In genomic region chr7:29294111-29294761, GRCm38 (mm10) we compare ENCODE assay signal across 10 mouse cellular contexts. TPM values are rescaled to one million over a fixed set of nuclear protein-coding genes. Genes with fewer than 3 reads are reported as not detected.
A peak's percentile ranks its signal among the peaks of the same experiment; 100 is the strongest.
DNase-seq lines count a peak whose midpoint lies in the region; ATAC-seq lines count a peak whose summit lies in the region.
"Had no signal": no experiment of that assay in that cellular context is flagged by ENCODE, and none has a peak within 500 bp of the region (broad histone marks: within the 10 kb centered on the region; RNA-seq: fewer than 3 reads in every experiment).

No protein-coding gene starts in this region.

- no peak overlapping the region for H3K4me3 ChIP-seq in heart, embryonic 12.5 days
- no peak overlapping the region for H3K4me3 ChIP-seq in midbrain, embryonic 10.5 days
- H3K4me3 ChIP-seq in midbrain, embryonic 11.5 days (ENCODE audit: low read depth, low read length), result no peak overlapping the region
- no peak overlapping the region for H3K4me3 ChIP-seq in brown adipose tissue, adult 24 weeks (ENCODE audit: insufficient read depth, low read depth, low read length)
- no peak overlapping the region for H3K4me3 ChIP-seq in hindbrain, embryonic 13.5 days

- H3K27ac ChIP-seq in heart, embryonic 12.5 days (ENCODE audit: poor library complexity, severe bottlenecking), result 0 out of 2 replicates have a peak overlapping the region, but pooled peaks have one; percentile 63
- H3K27ac ChIP-seq in midbrain, embryonic 10.5 days (replicated peaks), result peak overlapping the region; percentile 87
- no peak overlapping the region for H3K27ac ChIP-seq in midbrain, embryonic 11.5 days (ENCODE audit: low read depth, low read length)
- peak overlapping the region; percentile 57 for H3K27ac ChIP-seq in brown adipose tissue, adult 24 weeks (replicated peaks; ENCODE audit: low read depth, low read length)
- no peak overlapping the region for H3K27ac ChIP-seq in hindbrain, embryonic 13.5 days

- ATAC-seq in heart, embryonic 12.5 days (ENCODE audit: insufficient number of reproducible peaks, low FRiP score), result no peak
- no peak for ATAC-seq in midbrain, embryonic 11.5 days (ENCODE audit: low FRiP score)
- ATAC-seq in hindbrain, embryonic 13.5 days (ENCODE audit: low FRiP score), result no peak

- H3K27me3 ChIP-seq in heart, embryonic 12.5 days (replicated peaks), result peaks cover 40% of the 10 kb centered on the region
- peaks cover 19% of the 10 kb centered on the region for H3K27me3 ChIP-seq in midbrain, embryonic 10.5 days (ENCODE audit: low read depth, poor library complexity, severe bottlenecking)
- H3K27me3 ChIP-seq in midbrain, embryonic 11.5 days (ENCODE audit: control insufficient read depth, insufficient read depth, low read length), result no peaks in the 10 kb centered on the region; the same call in 1 of the 2 replicates
- peaks cover 12% of the 10 kb centered on the region; the same call in 1 of the 2 replicates for H3K27me3 ChIP-seq in hindbrain, embryonic 13.5 days

- H3K4me2 ChIP-seq in heart, embryonic 12.5 days, result no peak overlapping the region
- H3K4me2 ChIP-seq in midbrain, embryonic 11.5 days, result no peak overlapping the region
- no peak overlapping the region for H3K4me2 ChIP-seq in hindbrain, embryonic 13.5 days

- H3K4me1 ChIP-seq in heart, embryonic 12.5 days (replicated peaks), result peaks cover 36% of the 10 kb centered on the region
- H3K4me1 ChIP-seq in midbrain, embryonic 10.5 days, result peaks cover 54% of the 10 kb centered on the region
- peaks cover 29% of the 10 kb centered on the region for H3K4me1 ChIP-seq in midbrain, embryonic 11.5 days (ENCODE audit: control insufficient read depth, insufficient read depth, low read length)
- H3K4me1 ChIP-seq in brown adipose tissue, adult 24 weeks (ENCODE audit: control insufficient read depth, insufficient read depth, insufficient read length, low read length), result no peaks in the 10 kb centered on the region
- peaks cover 40% of the 10 kb centered on the region for H3K4me1 ChIP-seq in hindbrain, embryonic 13.5 days (replicated peaks)

- no peaks in the 10 kb centered on the region; the same call in 1 of the 2 replicates for H3K9me3 ChIP-seq in heart, embryonic 12.5 days (replicated peaks)
- no peaks in the 10 kb centered on the region for H3K9me3 ChIP-seq in midbrain, embryonic 10.5 days (replicated peaks)
- no peaks in the 10 kb centered on the region for H3K9me3 ChIP-seq in midbrain, embryonic 11.5 days (ENCODE audit: control insufficient read depth, low read length)
- no peaks in the 10 kb centered on the region for H3K9me3 ChIP-seq in hindbrain, embryonic 13.5 days

- H3K9ac ChIP-seq in heart, embryonic 12.5 days, result no peak overlapping the region
- H3K9ac ChIP-seq in midbrain, embryonic 11.5 days (ENCODE audit: low read length), result no peak overlapping the region
- H3K9ac ChIP-seq in hindbrain, embryonic 13.5 days, result peak overlapping the region; percentile 35; the same call in 1 of the 2 replicates

- WGBS in heart, embryonic 12.5 days, result 70% methylated on average over 13 of the region's 13 CpGs
- whole genome bisulfite sequencing in midbrain, embryonic 10.5 days, result 65% methylated on average over 13 of the region's 13 CpGs
- WGBS in midbrain, embryonic 11.5 days, result 76% methylated on average over 13 of the region's 13 CpGs
- WGBS in hindbrain, embryonic 13.5 days, result 49% methylated on average over 13 of the region's 13 CpGs

- intact Hi-C loops in heart, postnatal 10 days (cut with DNase I), result loop anchor here (10.0 kb wide), 1 partner anchor 309 kb away; the partner anchor contains the start of genes Eif3k and Map4k1

- no peaks in the 10 kb centered on the region for H3K36me3 ChIP-seq in heart, embryonic 12.5 days
- no peaks in the 10 kb centered on the region for H3K36me3 ChIP-seq in midbrain, embryonic 10.5 days
- no peaks in the 10 kb centered on the region for H3K36me3 ChIP-seq in midbrain, embryonic 11.5 days (ENCODE audit: control insufficient read depth, insufficient read depth, low read length)
- H3K36me3 ChIP-seq in hindbrain, embryonic 13.5 days, result no peaks in the 10 kb centered on the region

- no peak for DNase-seq in heart, postnatal 10 days
- no peak for DNase-seq in midbrain, embryonic 10.5 days (ENCODE audit: low spot score)
- DNase-seq in midbrain, embryonic 11.5 days (ENCODE audit: low spot score, missing footprints), result no peak
- no peak for DNase-seq in T-cell, adult 2 months (ENCODE audit: low spot score)
- no peak for DNase-seq in B cell, adult 2 months
- DNase-seq: adrenal gland, postnatal 25 days; lung, adult 2 months had no signal

RNA-seq across cellular contexts. Expression of gene Ppp1r14a, which starts 5.1 kb away (rescaled TPM):
- polyA plus RNA-seq in heart, embryonic 12.5 days (2016; fragmentation: Nextera tagmentation; extraction: Ambion mirVana), result 13.2 and 13.9 TPM in 2 replicates
- total RNA-seq in heart, postnatal 10 days (2021), result 10 to 100 TPM; 21.2 to 27.8 TPM
- 21.9 and 22.2 TPM in 2 replicates for polyA plus RNA-seq in midbrain, embryonic 10.5 days (2016; fragmentation: Nextera tagmentation; extraction: Ambion mirVana)
- 21.6 and 21.8 TPM in 2 replicates for polyA plus RNA-seq in midbrain, embryonic 11.5 days (2014; fragmentation: Nextera tagmentation; extraction: Ambion mirVana)
- 4.6 and 7.2 TPM in 2 replicates for polyA plus RNA-seq in brown adipose tissue, adult 24 weeks (2012; ENCODE audit: insufficient read depth, insufficient read length, missing spikeins)
- polyA plus RNA-seq in hindbrain, embryonic 13.5 days (2015; fragmentation: Nextera tagmentation; extraction: Ambion mirVana), result 8.6 and 13.1 TPM in 2 replicates

RNA-seq across cellular contexts. Expression of gene Dpf1, which starts 9.5 kb away (rescaled TPM):
- polyA plus RNA-seq in heart, embryonic 12.5 days (2016; fragmentation: Nextera tagmentation; extraction: Ambion mirVana), result 2.2 TPM in 2 replicates
- total RNA-seq in heart, postnatal 10 days (2021), result 1 to 10 TPM in 1 of 2 experiments, under 1 TPM in 1; 0.45 to 2.1 TPM
- polyA plus RNA-seq in midbrain, embryonic 10.5 days (2016; fragmentation: Nextera tagmentation; extraction: Ambion mirVana), result 38.8 and 55.4 TPM in 2 replicates
- polyA plus RNA-seq in midbrain, embryonic 11.5 days (2014; fragmentation: Nextera tagmentation; extraction: Ambion mirVana), result 59.9 and 62.9 TPM in 2 replicates
- polyA plus RNA-seq in brown adipose tissue, adult 24 weeks (2012; ENCODE audit: insufficient read depth, insufficient read length, missing spikeins), result not detected in 2 replicates
- 187 and 197 TPM in 2 replicates for polyA plus RNA-seq in hindbrain, embryonic 13.5 days (2015; fragmentation: Nextera tagmentation; extraction: Ambion mirVana)

RNA-seq across cellular contexts. Expression of gene Spint2, which starts 12.5 kb away (rescaled TPM):
- polyA plus RNA-seq in heart, embryonic 12.5 days (2016; fragmentation: Nextera tagmentation; extraction: Ambion mirVana), result 87.7 and 90.4 TPM in 2 replicates
- total RNA-seq in heart, postnatal 10 days (2021), result 10 to 100 TPM; 53.3 to 62.7 TPM
- 20.5 and 20.8 TPM in 2 replicates for polyA plus RNA-seq in midbrain, embryonic 10.5 days (2016; fragmentation: Nextera tagmentation; extraction: Ambion mirVana)
- 16.5 and 18.3 TPM in 2 replicates for polyA plus RNA-seq in midbrain, embryonic 11.5 days (2014; fragmentation: Nextera tagmentation; extraction: Ambion mirVana)
- 3.9 and 5.6 TPM in 2 replicates for polyA plus RNA-seq in brown adipose tissue, adult 24 weeks (2012; ENCODE audit: insufficient read depth, insufficient read length, missing spikeins)
- 42.4 and 44.0 TPM in 2 replicates for polyA plus RNA-seq in hindbrain, embryonic 13.5 days (2015; fragmentation: Nextera tagmentation; extraction: Ambion mirVana)

RNA-seq across cellular contexts. Expression of gene 2200002D01Rik, which starts 46.0 kb away (rescaled TPM):
- 9.2 and 11.7 TPM in 2 replicates for polyA plus RNA-seq in heart, embryonic 12.5 days (2016; fragmentation: Nextera tagmentation; extraction: Ambion mirVana)
- 1 to 10 TPM; 2.6 to 3.5 TPM for total RNA-seq in heart, postnatal 10 days (2021)
- polyA plus RNA-seq in midbrain, embryonic 10.5 days (2016; fragmentation: Nextera tagmentation; extraction: Ambion mirVana), result 4.2 and 4.7 TPM in 2 replicates
- polyA plus RNA-seq in midbrain, embryonic 11.5 days (2014; fragmentation: Nextera tagmentation; extraction: Ambion mirVana), result 2.4 and 2.7 TPM in 2 replicates
- 2.5 TPM in 1 of 2 replicates, not detected in the other for polyA plus RNA-seq in brown adipose tissue, adult 24 weeks (2012; ENCODE audit: insufficient read depth, insufficient read length, missing spikeins)
- 1.7 and 2.1 TPM in 2 replicates for polyA plus RNA-seq in hindbrain, embryonic 13.5 days (2015; fragmentation: Nextera tagmentation; extraction: Ambion mirVana)

RNA-seq across cellular contexts. Expression of gene Yif1b, which starts 56.1 kb away (rescaled TPM):
- polyA plus RNA-seq in heart, embryonic 12.5 days (2016; fragmentation: Nextera tagmentation; extraction: Ambion mirVana), result 99.4 and 104 TPM in 2 replicates
- 10 to 100 TPM; 72.9 to 75.1 TPM for total RNA-seq in heart, postnatal 10 days (2021)
- polyA plus RNA-seq in midbrain, embryonic 10.5 days (2016; fragmentation: Nextera tagmentation; extraction: Ambion mirVana), result 106 and 111 TPM in 2 replicates
- polyA plus RNA-seq in midbrain, embryonic 11.5 days (2014; fragmentation: Nextera tagmentation; extraction: Ambion mirVana), result 77.1 and 81.5 TPM in 2 replicates
- polyA plus RNA-seq in brown adipose tissue, adult 24 weeks (2012; ENCODE audit: insufficient read depth, insufficient read length, missing spikeins), result 72.2 and 79.7 TPM in 2 replicates
- 79.0 and 79.8 TPM in 2 replicates for polyA plus RNA-seq in hindbrain, embryonic 13.5 days (2015; fragmentation: Nextera tagmentation; extraction: Ambion mirVana)

Comparison
In these comparisons a context has a peak if more than half of its experiments do, and no peak if none do; other contexts are left out.
1. H3K27ac ChIP-seq: peak in heart, embryonic 12.5 days (single experiment), midbrain, embryonic 10.5 days (single experiment) and brown adipose tissue, adult 24 weeks (single experiment); none in midbrain, embryonic 11.5 days (single experiment) and hindbrain, embryonic 13.5 days (single experiment).
2. RNA of gene Dpf1, which starts 9.5 kb away (polyA plus RNA-seq): 187 to 197 TPM in hindbrain, embryonic 13.5 days, 59.9 to 62.9 TPM in midbrain, embryonic 11.5 days and 38.8 to 55.4 TPM in midbrain, embryonic 10.5 days; 2.2 TPM in heart, embryonic 12.5 days and not detected in brown adipose tissue, adult 24 weeks; every median in the first group is over 10 times any median in the second.